Mouse (Mus musculus): ENCODE measurements around the gene Tstd2. TPM values are rescaled to one million over a fixed set of nuclear protein-coding genes. Genes with fewer than 3 reads are reported as not detected.

Gene Tstd2
- polyA plus RNA-seq, 1 experiment, result 12.1 TPM

GRCm38 (mm10) chr4:46144323-46144722, 5.8 kb upstream of the Tstd2 start:
- Histone ChIP-seq H3K4me1 (ENCODE audit: control insufficient read depth, insufficient read depth, insufficient read length) (peaks cover 5% of the 10 kb centered on the region; the same call in 1 of the 2 replicates), H3K27me3 (ENCODE audit: control insufficient read depth, insufficient read depth, low read length) (no peaks in the 10 kb centered on the region), H3K27ac (ENCODE audit: insufficient read depth, low read length) (no peak overlapping the region), H3K36me3 (ENCODE audit: control insufficient read depth, insufficient read depth, low read length) (peaks cover 16% of the 10 kb centered on the region), H3K4me3 (ENCODE audit: extremely low read depth, insufficient read depth, insufficient read length) (no peak overlapping the region)
- no peak for DNase-seq (ENCODE audit: low read depth in 1 of 2, low spot score in 2 of 2)
- 80% methylated on average over 3 of the region's 3 CpGs for WGBS
- peak; percentile 3; the same call in 1 of the 2 replicates for TF ChIP-seq CTCF (IDR thresholded peaks at IDR 0.05; ENCODE audit: extremely low read depth, insufficient read depth, insufficient read length, insufficient replicate concordance)
- TF ChIP-seq POLR2A (IDR thresholded peaks at IDR 0.05; ENCODE audit: low read depth, low read length), result no peak

GRCm38 (mm10) chr4:46137629-46138286, 736 bp downstream of the Tstd2 start:
- Histone ChIP-seq H3K4me1 (ENCODE audit: control insufficient read depth, insufficient read depth, insufficient read length) (peaks cover 9% of the 10 kb centered on the region; the same call in 1 of the 2 replicates), H3K36me3 (ENCODE audit: control insufficient read depth, insufficient read depth, low read length) (peaks cover 4% of the 10 kb centered on the region; the same call in 1 of the 2 replicates), H3K27me3 (ENCODE audit: control insufficient read depth, insufficient read depth, low read length) (no peaks in the 10 kb centered on the region), H3K4me3 (ENCODE audit: extremely low read depth, insufficient read depth, insufficient read length) (peak overlapping the region; percentile 94), H3K27ac (ENCODE audit: insufficient read depth, low read length) (peak overlapping the region; percentile 94)
- WGBS, result 9% methylated on average over 17 of the region's 17 CpGs
- TF ChIP-seq POLR2A (IDR thresholded peaks at IDR 0.05; ENCODE audit: low read depth, low read length) (no peak), CTCF (IDR thresholded peaks at IDR 0.05; ENCODE audit: extremely low read depth, insufficient read depth, insufficient read length, insufficient replicate concordance) (no peak)
- DNase-seq (ENCODE audit: low read depth in 1 of 2, low spot score in 2 of 2), result no peak

- no peak for TF ChIP-seq CTCF (IDR thresholded peaks at IDR 0.05; ENCODE audit: extremely low read depth, insufficient read depth, insufficient read length, insufficient replicate concordance)
- no peak for TF ChIP-seq POLR2A (IDR thresholded peaks at IDR 0.05; ENCODE audit: low read depth, low read length)
- WGBS, result 90% methylated on average over 6 of the region's 6 CpGs
- Histone ChIP-seq H3K27ac (ENCODE audit: insufficient read depth, low read length) (no peak overlapping the region), H3K36me3 (ENCODE audit: control insufficient read depth, insufficient read depth, low read length) (peaks cover 22% of the 10 kb centered on the region), H3K4me1 (ENCODE audit: control insufficient read depth, insufficient read depth, insufficient read length) (no peaks in the 10 kb centered on the region), H3K4me3 (ENCODE audit: extremely low read depth, insufficient read depth, insufficient read length) (no peak overlapping the region), H3K27me3 (ENCODE audit: control insufficient read depth, insufficient read depth, low read length) (no peaks in the 10 kb centered on the region)
- no peak for DNase-seq (ENCODE audit: low read depth in 1 of 2, low spot score in 2 of 2)
Measured at GRCm38 (mm10) chr4:46131791-46132190, 6.7 kb downstream of the Tstd2 start.

GRCm38 (mm10) chr4:46130221-46130620, 8.3 kb downstream of the Tstd2 start:
- Histone ChIP-seq H3K27ac (ENCODE audit: insufficient read depth, low read length) (no peak overlapping the region), H3K4me1 (ENCODE audit: control insufficient read depth, insufficient read depth, insufficient read length) (no peaks in the 10 kb centered on the region), H3K4me3 (ENCODE audit: extremely low read depth, insufficient read depth, insufficient read length) (no peak overlapping the region), H3K27me3 (ENCODE audit: control insufficient read depth, insufficient read depth, low read length) (no peaks in the 10 kb centered on the region), H3K36me3 (ENCODE audit: control insufficient read depth, insufficient read depth, low read length) (peaks cover 22% of the 10 kb centered on the region)
- TF ChIP-seq CTCF (IDR thresholded peaks at IDR 0.05; ENCODE audit: extremely low read depth, insufficient read depth, insufficient read length, insufficient replicate concordance) (peak; percentile 33; the same call in 1 of the 2 replicates), POLR2A (IDR thresholded peaks at IDR 0.05; ENCODE audit: low read depth, low read length) (no peak)
- DNase-seq (ENCODE audit: low read depth in 1 of 2, low spot score in 2 of 2), result peak in 1 of 2 experiments; percentile 41
- 83% methylated on average over 3 of the region's 3 CpGs for WGBS

GRCm38 (mm10) chr4:46129311-46130004, 9.0 kb downstream of the Tstd2 start:
- Histone ChIP-seq H3K36me3 (ENCODE audit: control insufficient read depth, insufficient read depth, low read length) (peaks cover 27% of the 10 kb centered on the region), H3K27me3 (ENCODE audit: control insufficient read depth, insufficient read depth, low read length) (no peaks in the 10 kb centered on the region), H3K4me1 (ENCODE audit: control insufficient read depth, insufficient read depth, insufficient read length) (no peaks in the 10 kb centered on the region), H3K27ac (ENCODE audit: insufficient read depth, low read length) (no peak overlapping the region), H3K4me3 (ENCODE audit: extremely low read depth, insufficient read depth, insufficient read length) (no peak overlapping the region)
- 64% methylated on average over 8 of the region's 8 CpGs for WGBS
- TF ChIP-seq POLR2A (IDR thresholded peaks at IDR 0.05; ENCODE audit: low read depth, low read length) (no peak), CTCF (IDR thresholded peaks at IDR 0.05; ENCODE audit: extremely low read depth, insufficient read depth, insufficient read length, insufficient replicate concordance) (no peak)
- no peak for DNase-seq (ENCODE audit: low read depth in 1 of 2, low spot score in 2 of 2)

GRCm38 (mm10) chr4:46126541-46126940, 12.0 kb downstream of the Tstd2 start:
- TF ChIP-seq POLR2A (IDR thresholded peaks at IDR 0.05; ENCODE audit: low read depth, low read length), result no peak
- TF ChIP-seq CTCF (IDR thresholded peaks at IDR 0.05; ENCODE audit: extremely low read depth, insufficient read depth, insufficient read length, insufficient replicate concordance), result peak; percentile 94; the same call in 1 of the 2 replicates
- WGBS, result 48% methylated on average over 2 of the region's 2 CpGs
- H3K4me1 ChIP-seq (ENCODE audit: control insufficient read depth, insufficient read depth, insufficient read length), result no peaks in the 10 kb centered on the region
- no peak overlapping the region for H3K4me3 ChIP-seq (ENCODE audit: extremely low read depth, insufficient read depth, insufficient read length)
- H3K27ac ChIP-seq (ENCODE audit: insufficient read depth, low read length), result no peak overlapping the region
- no peaks in the 10 kb centered on the region for H3K27me3 ChIP-seq (ENCODE audit: control insufficient read depth, insufficient read depth, low read length)
- peaks cover 27% of the 10 kb centered on the region for H3K36me3 ChIP-seq (ENCODE audit: control insufficient read depth, insufficient read depth, low read length)
- peak in 1 of 2 experiments; percentile 54 for DNase-seq (ENCODE audit: low read depth in 1 of 2, low spot score in 2 of 2)

Measured in spleen, adult 2 months (tissue).